Mouse (Mus musculus) myocyte (in vitro differentiated cells): Measurements from ENCODE around the gene Ppp4r1.

ENCODE experiments used
- CEBPB ChIP-seq: IDR thresholded peaks from 2 replicates; pipeline ENCODE4 v1.6.1; 2011; ENCODE audit warnings: mild to moderate bottlenecking, moderate library complexity; ENCODE audit not compliant: poor library complexity, insufficient read depth, severe bottlenecking
- E2F4 ChIP-seq: IDR thresholded peaks from one replicate; pipeline ENCODE4 v1.6.1; 2011; ENCODE audit warnings: mild to moderate bottlenecking, control low read depth, moderate library complexity; ENCODE audit not compliant: insufficient read depth
- MAX ChIP-seq: IDR thresholded peaks from one replicate; pipeline ENCODE4 v1.6.1; 2011; ENCODE audit warnings: low read depth, mild to moderate bottlenecking, control low read depth
- MYOD1 ChIP-seq, 3 experiments: IDR thresholded peaks; one replicate each; pipeline ENCODE4 v1.6.1; 2011; ENCODE audit warnings: control low read depth in 2 of 3, low read depth in 2 of 3, mild to moderate bottlenecking in 2 of 3, moderate library complexity in 1 of 3; ENCODE audit not compliant: insufficient read length in 2 of 3, control insufficient read depth in 1 of 3
- MYOG ChIP-seq, 3 experiments: IDR thresholded peaks; one replicate each; pipeline ENCODE4 v1.6.1; 2011; ENCODE audit warnings: control low read depth in 2 of 3, low read depth in 2 of 3, mild to moderate bottlenecking in 2 of 3; ENCODE audit not compliant: insufficient read length in 2 of 3, control insufficient read depth in 1 of 3, insufficient read depth in 1 of 3
- POLR2A ChIP-seq: IDR thresholded peaks from one replicate; pipeline ENCODE4 v1.6.1; 2011; ENCODE audit warnings: low read depth, mild to moderate bottlenecking, control low read depth, moderate library complexity; ENCODE audit not compliant: insufficient read length
- POLR2AphosphoS2 ChIP-seq: IDR thresholded peaks from one replicate; pipeline ENCODE4 v1.6.1; 2011; ENCODE audit warnings: low read depth, control low read depth; ENCODE audit not compliant: insufficient read length
- REST ChIP-seq: IDR thresholded peaks from one replicate; pipeline ENCODE4 v1.6.1; 2011; ENCODE audit warnings: mild to moderate bottlenecking, control low read depth, moderate library complexity; ENCODE audit not compliant: insufficient read depth, insufficient read length
- SRF ChIP-seq: IDR thresholded peaks from one replicate; pipeline ENCODE4 v1.6.1; 2011; ENCODE audit warnings: low read depth; ENCODE audit not compliant: control insufficient read depth, insufficient read length
- TCF12 ChIP-seq: IDR thresholded peaks from one replicate; pipeline ENCODE4 v1.6.1; 2011; ENCODE audit warnings: mild to moderate bottlenecking, control low read depth; ENCODE audit not compliant: poor library complexity, insufficient read depth, severe bottlenecking
- TCF3 ChIP-seq: IDR thresholded peaks from one replicate; pipeline ENCODE4 v1.6.1; 2011; ENCODE audit warnings: low read depth, control low read depth; ENCODE audit not compliant: insufficient read length
- USF1 ChIP-seq: IDR thresholded peaks from one replicate; pipeline ENCODE4 v1.6.1; 2011; ENCODE audit warnings: low read depth, mild to moderate bottlenecking, control low read depth, moderate library complexity

DNA sequence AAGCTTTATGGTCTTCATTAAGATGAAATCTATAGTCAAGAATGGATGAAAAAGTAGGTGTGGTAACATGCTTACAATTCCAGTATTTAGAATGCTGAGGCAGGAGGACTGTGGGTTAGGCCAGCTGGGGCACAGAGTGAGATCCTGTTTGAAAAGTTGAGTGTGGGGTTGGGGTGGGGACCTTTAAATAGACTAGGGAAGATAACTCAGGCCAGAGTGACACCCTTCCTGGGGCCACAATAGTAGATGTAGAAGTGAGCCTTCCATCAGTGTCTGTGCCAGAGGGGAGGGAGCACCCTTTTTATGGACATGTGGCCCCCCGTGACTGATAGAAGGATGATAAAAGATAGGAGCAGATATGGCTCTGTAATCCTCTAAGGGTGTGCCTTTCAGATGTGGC, 17.0 kb downstream of the Ppp4r1 start:
- TF ChIP-seq E2F4 (no peak), POLR2A (no peak), USF1 (no peak), MAX (no peak), TCF12 (no peak), MYOG (IDR thresholded peaks at IDR 0.05; ENCODE audit: control insufficient read depth in 1 of 3, insufficient read depth in 1 of 3, insufficient read length in 2 of 3, low read depth in 2 of 3) (no peak), POLR2AphosphoS2 (no peak), MYOD1 (IDR thresholded peaks at IDR 0.05; ENCODE audit: control insufficient read depth in 1 of 3, insufficient read length in 2 of 3, low read depth in 2 of 3) (no peak), CEBPB (no peak), TCF3 (no peak), REST (no peak), SRF (no peak)
